Mouse (Mus musculus) MN1 (cell line): ENCODE measurements around the gene Ciart.
"Not testable (repeated sequence)": the region's sequence is repeated elsewhere in the genome, so short reads cannot be mapped to it uniquely, and the experiment has no call there.

ENCODE experiments used
- DNase-seq: peaks from one replicate; pipeline ENCODE4 v3.0.0-alpha.2; 2016; ENCODE audit warnings: low spot score

Gene Ciart

DNA sequence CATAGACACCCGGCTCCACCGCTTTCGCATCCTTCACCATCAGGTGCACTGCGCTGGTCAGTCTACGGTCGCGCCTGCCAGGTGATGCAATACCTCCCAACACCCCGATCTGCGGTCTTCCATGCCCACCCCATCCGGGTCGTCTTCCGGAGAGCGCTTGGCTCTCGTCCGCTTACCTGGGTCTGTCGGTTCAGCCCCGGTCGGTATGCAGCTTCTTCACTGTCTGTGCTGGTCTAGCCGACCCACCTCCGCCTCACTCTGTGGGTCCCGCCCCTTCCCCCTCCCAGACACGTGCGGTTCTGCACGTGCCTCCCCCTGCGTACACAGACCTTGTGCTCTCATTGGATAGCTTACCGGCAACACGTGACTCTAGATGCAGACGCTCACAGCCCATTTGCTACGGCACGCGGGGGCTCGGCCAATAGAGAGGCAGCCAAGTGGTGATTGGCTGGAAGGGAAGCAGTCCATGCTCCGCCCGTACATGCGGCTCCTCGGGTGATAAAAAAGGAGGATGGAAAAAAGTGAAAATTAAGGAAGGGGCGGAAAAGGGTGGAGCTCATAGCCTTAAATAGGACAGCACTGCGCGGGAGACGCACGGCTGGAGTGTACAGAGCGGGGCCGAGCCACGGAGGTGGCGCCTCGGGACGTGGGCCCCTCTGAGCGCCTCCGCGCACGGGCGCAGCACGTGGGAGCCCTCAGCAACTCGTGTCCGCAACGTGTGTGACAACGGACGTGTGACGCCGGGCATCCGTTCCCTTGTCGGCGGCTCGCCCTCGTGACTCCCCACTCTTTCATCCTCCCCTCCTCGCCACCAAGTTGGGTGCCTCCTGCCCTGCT, at the start of gene Ciart:
Ciart (minus strand) TSS at position 273 of the 837 bp plus-strand sequence.
- peak; percentile 99 for DNase-seq

DNA sequence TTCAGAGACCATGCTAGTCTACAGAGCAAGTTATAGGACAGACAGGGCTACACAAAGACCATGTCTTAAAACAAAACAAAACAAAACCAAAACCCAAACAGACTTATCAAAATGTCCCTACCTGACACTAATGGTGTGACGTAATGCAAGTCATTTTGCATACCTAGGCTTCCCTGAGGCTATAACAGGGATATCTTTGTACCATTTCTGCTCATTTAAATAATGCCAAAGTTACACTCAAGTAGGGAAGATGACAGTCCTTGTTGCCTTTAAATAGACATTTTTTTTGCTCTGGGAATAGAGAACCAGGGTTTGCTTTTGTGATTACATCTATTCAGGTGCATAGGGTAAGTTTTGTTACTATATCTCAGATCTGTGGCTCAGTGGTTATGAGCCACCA, 49.4 kb upstream of the Ciart start:
- no peak for DNase-seq

DNA sequence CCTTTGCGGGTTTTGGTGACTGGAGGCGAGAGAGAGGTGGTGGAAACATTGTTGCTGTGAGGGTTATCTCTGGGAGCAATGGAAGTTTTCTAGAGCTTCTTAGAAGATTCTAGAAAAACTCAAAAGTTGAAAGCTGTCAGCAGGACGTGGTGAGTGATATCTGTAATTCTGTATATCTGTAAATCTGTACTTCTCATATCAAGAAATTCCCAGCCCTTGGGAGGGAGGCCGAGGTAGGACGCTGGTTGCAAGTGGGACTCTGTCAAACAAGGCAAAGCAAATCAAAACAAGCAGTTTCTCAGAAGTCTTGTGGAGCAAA, 48.4 kb upstream of the Ciart start:
- no peak for DNase-seq

GRCm38 (mm10) chr3:95929581-95930470, 47.8 kb upstream of the Ciart start:
- peak; percentile 70 for DNase-seq

- DNase-seq: peak; percentile 99
Observed at GRCm38 (mm10) chr3:95928658-95929503, 46.8 kb upstream of the Ciart start, which contains the start of gene Anp32e. Anp32e (plus strand) TSS chr3:95929246.

GRCm38 (mm10) chr3:95928261-95928657, 46.2 kb upstream of the Ciart start:
- DNase-seq: no peak

- no peak for DNase-seq
Observed at GRCm38 (mm10) chr3:95925087-95925486, 43.0 kb upstream of the Ciart start.

- no peak for DNase-seq
Observed at GRCm38 (mm10) chr3:95924185-95924584, 42.1 kb upstream of the Ciart start.

GRCm38 (mm10) chr3:95923429-95923828, 41.4 kb upstream of the Ciart start:
- DNase-seq: not testable (repeated sequence)

DNA sequence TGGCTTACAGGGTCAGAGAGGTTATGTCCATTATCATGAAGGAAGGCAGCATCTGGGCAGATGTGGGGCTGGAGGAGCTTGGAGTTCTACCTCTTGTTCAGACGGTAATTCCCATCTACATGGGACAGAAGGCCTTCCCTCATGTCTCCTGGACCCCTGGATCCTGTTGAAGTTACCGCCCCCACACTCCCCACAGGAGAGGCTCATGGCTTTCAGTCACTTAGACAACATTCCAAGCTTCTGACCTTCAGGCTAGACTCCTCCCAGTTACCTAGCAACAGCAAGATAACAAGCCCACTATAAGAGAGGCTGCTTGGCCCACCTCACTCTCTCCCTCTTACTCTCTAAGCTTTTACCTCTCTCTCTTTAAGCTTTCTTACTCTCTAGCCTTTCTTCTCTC, 38.5 kb upstream of the Ciart start:
- not testable (repeated sequence) for DNase-seq

- DNase-seq: no peak
Observed at GRCm38 (mm10) chr3:95916760-95917159, 34.7 kb upstream of the Ciart start.

GRCm38 (mm10) chr3:95914706-95915105, 32.7 kb upstream of the Ciart start:
- no peak for DNase-seq

- no peak for DNase-seq
Observed at GRCm38 (mm10) chr3:95907613-95908012, 25.6 kb upstream of the Ciart start.

DNA sequence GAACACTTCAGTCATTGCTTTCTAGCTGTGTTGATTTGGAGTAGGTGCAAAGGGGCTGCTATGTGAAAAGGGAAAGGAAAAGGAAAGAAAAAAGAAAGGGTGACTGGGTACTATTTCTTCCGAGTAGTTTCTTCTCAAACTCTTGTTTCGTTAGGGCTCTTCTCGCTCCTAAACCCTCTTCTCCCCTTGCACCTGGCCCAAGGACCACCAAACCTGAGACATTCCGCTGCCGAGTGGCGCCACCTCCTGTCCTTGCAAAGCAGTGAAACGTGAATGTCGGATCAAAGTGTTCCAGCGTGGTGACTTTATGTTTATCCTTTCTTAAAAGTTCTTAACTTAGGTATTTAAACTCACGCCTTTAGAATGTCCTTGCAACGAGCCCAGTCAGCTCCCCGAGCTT, 24.8 kb upstream of the Ciart start:
- peak; percentile 56 for DNase-seq

DNA sequence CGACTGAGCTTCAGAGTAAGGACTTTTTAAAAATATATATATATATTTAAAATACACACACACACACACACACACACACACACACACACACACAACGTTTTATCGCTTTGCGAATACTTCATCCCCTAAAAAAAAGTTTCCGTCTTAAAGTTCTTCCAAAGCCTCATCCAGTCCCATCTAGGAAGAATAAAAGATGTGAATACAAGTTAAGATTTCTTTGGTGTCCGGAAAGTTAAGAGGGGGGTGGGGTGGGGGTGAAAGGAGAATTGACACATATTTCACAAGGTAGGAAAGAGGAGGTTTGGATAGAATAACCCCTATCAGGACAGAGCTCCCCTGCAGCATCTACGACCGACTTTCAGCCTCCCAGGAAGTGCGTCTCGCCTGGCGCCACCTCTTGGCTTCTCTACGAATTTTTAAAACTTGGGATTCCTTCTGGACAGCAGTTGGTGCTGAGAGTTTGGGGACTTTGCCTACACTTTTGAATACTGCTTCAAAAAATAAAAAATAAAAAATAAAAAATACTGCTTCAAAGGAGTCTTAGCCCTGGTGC, 24.0 kb upstream of the Ciart start:
- peak; percentile 70 for DNase-seq

DNA sequence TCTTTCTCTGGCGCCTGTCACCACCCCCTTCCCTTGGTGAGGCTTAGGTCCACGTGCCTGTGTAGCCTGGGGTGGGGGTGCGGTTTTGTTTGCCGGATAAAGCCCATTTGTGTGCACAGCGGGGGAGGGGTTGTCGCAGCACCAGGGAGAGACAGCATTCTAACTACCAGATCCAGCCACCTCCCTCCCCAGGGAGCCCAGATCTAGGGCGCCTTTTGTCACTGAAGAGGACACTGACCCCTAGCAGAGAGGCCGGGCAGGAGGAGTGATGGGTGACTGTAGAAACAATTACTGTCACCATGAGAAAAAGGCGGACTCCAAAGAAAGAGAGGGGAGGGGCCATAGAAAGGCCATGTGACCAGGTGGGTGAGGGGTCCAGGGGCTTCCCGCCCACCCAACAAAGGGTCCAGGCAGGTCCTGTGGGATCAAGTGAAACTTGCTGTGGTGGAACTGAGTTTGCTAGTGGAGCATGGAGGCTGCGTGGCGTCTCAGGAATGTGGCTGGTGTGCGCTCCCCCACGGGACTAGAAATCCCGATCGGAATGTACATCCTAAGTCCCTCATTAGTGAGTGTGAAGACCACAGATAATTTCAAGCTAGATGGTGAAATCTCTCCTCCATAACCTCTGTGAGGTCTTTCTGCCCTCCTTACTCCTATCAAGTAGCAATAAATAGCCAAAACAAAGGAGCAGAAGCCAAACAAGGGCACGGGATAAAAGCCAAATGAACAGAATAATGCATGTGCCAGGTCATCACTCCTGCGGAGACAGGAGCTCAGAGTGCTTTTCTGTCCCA, 23.3 kb upstream of the Ciart start:
- peak; percentile 37 for DNase-seq

DNA sequence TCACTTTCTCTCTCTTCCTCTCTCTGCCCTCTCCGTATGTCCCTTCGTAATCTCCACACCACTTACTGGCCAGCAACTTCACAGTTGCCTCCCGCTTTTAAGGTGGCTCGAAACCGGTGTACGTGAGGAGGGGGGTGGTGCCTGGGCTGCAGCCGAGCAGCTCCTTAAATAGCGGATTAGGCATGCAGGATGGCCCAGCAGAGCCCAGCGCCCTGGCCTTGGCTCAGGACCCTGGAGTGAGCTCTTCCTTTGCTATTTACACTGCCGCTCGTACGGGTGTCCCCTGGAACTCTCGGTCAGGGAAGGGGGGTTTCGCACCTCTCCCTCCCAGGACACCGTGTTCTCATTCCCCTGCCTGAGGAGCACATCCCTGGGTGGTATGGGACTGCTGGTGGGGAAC, 22.5 kb upstream of the Ciart start, which contains the start of gene Car14:
Car14 (minus strand) TSS at position 124 of the 400 bp plus-strand sequence.
- no peak for DNase-seq

DNA sequence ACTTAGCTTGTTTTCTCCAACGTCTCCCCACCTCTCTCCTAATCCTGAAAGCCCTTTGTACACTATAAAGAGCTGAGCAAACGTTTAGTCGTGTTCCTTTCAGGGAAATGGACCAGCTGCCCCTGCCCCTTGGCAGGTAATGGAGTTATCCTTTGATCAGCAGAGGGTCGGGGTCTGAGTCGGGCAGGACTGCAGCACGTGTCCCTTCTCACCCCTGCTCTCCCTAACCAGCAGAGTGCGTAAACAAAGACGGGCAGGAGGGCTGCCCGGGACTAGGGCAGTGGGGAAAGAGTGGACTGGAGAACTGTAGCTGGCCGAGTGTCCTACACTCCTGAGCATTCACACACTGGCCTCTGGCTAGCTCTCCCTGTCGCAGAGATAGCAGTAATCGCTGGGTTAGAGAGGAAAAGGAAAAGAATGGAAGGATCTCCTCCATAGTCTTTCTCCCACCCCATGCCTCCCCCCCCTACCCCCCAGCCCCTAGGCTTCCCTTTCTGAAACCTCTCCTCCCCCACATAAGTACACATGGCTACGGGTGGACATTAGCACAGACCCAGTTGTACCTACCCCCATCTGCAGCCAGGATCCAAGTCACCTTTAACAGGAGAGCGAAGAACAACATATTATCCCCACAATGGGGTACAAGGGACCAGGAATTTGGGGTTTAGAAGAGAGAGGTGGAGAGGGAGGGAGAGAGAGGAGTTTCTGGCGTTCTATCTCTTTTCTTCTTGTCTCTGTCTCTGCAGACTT, 21.9 kb upstream of the Ciart start:
- DNase-seq: no peak

DNA sequence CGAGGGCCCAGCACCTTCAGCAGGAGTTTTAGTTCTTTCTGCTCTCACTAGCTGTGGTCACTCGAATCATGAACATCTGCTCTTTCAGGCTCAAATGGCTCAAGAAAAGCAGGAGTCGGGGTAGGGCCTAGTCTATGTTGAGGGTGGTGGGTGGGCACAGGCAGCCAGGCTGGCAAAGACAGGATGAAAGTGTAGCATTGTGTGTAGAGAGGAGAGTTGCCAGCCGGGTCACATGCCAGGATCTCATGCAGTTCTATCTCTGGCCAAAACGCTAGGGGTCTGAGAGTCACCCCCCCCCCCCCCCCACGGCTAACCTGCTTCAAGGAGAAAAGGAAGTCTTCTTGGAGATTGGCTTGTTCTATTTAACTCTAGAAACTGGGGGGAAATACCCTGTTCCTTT, 20.6 kb upstream of the Ciart start:
- DNase-seq: no peak

DNA sequence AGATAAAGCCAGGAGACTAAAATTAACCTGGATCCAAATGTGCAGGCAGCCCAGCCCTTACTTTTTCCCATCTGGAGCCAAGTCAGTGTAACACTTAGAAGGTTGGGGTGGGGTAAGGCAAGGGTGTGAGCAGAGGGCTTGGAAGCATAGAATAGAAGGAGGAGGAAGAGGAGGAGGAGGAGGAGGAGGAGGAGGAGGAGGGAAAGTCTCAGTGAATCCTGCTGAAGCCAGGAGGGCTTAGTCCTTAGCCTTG, 20.2 kb upstream of the Ciart start:
- DNase-seq: no peak
